Mouse (Mus musculus): Measurements from ENCODE around the gene Iqcf1. TPM values are rescaled to one million over a fixed set of nuclear protein-coding genes. Genes with fewer than 3 reads are reported as not detected.

Iqcf1 gene
- total RNA-seq, 1 experiment: 1.7 TPM

DNA sequence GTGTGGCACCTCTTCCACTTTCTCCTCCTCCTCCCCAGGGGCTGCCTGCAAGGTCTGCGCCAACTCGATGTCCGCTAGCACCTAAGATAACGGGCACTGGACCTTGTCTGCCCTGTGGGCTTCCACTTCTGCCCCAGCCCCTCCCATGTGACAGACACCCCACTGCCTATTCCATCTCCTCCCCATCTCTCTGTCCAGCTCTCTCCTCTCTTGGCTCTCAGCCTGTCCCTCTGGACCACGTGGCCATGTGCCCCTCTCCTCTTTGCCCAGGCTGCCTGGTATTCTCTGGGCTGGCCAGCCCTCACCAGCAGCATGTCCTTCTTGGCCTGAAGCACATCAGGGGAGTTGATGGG lies 26.0 kb upstream of the Iqcf1 start:
- H3K9ac ChIP-seq (ENCODE audit: insufficient read depth, low read depth, low read length, poor library complexity, severe bottlenecking): no peak overlapping the region
- no peaks in the 10 kb centered on the region for H3K9me3 ChIP-seq (ENCODE audit: control insufficient read depth, insufficient read depth, low read depth, low read length)
- no peak for TF ChIP-seq HCFC1 (IDR thresholded peaks at IDR 0.05; ENCODE audit: borderline replicate concordance, insufficient read depth, low read length)
- no peak for TF ChIP-seq ZNF384 (IDR thresholded peaks at IDR 0.05; ENCODE audit: low read depth, low read length)
- no peak for TF ChIP-seq CHD2 (IDR thresholded peaks at IDR 0.05; ENCODE audit: low read depth, low read length)
- no peak for TF ChIP-seq MAFK (IDR thresholded peaks at IDR 0.05; ENCODE audit: insufficient read depth, low read depth, low read length)
- no peak overlapping the region for H3K27ac ChIP-seq (ENCODE audit: insufficient read depth, low read depth, low read length, poor library complexity, severe bottlenecking)
- in situ Hi-C loops (cut with MboI; ENCODE audit: low sequenced_read_pairs in 2 of 2, unreplicated experiment in 2 of 2): no loop called here
- H3K4me3 ChIP-seq (ENCODE audit: insufficient read depth in 1 of 2, low read depth in 1 of 2, low read length in 2 of 2, poor library complexity in 1 of 2, severe bottlenecking in 1 of 2): no peak overlapping the region
- H3K36me3 ChIP-seq (ENCODE audit: control insufficient read depth, insufficient read depth, low read length, poor library complexity, severe bottlenecking): no peaks in the 10 kb centered on the region; the same call in 1 of the 2 replicates
- DNase-seq (ENCODE audit: low read depth, low spot score): no peak
- peaks cover 5 to 30% of the 10 kb centered on the region in 2 experiments; a peak in 2 of 4 replicates for H3K4me1 ChIP-seq (ENCODE audit: control insufficient read depth in 2 of 2, insufficient read depth in 2 of 2, low read length in 2 of 2, poor library complexity in 1 of 2)

GRCm38 (mm10) chr9:106474456-106474855 lies 25.3 kb upstream of the Iqcf1 start:
- no peak for DNase-seq (ENCODE audit: low read depth, low spot score)
- TF ChIP-seq CHD2 (IDR thresholded peaks at IDR 0.05; ENCODE audit: low read depth, low read length): no peak
- TF ChIP-seq HCFC1 (IDR thresholded peaks at IDR 0.05; ENCODE audit: borderline replicate concordance, insufficient read depth, low read length): no peak; the same call in 1 of the 2 replicates
- no peak for TF ChIP-seq ZNF384 (IDR thresholded peaks at IDR 0.05; ENCODE audit: low read depth, low read length)
- no peak for TF ChIP-seq ZC3H11A (IDR thresholded peaks at IDR 0.05; ENCODE audit: borderline replicate concordance, low read depth, low read length)
- peaks cover 5 to 27% of the 10 kb centered on the region in 2 experiments; a peak in 2 of 4 replicates for H3K4me1 ChIP-seq (ENCODE audit: control insufficient read depth in 2 of 2, insufficient read depth in 2 of 2, low read length in 2 of 2, poor library complexity in 1 of 2)
- peak overlapping the region; percentile 31 to 42; a peak in 2 of 4 replicates for H3K4me3 ChIP-seq (ENCODE audit: insufficient read depth in 1 of 2, low read depth in 1 of 2, low read length in 2 of 2, poor library complexity in 1 of 2, severe bottlenecking in 1 of 2)
- in situ Hi-C loops (cut with MboI; ENCODE audit: low sequenced_read_pairs in 2 of 2, unreplicated experiment in 2 of 2): no loop called here
- no peak overlapping the region for H3K27ac ChIP-seq (ENCODE audit: insufficient read depth, low read depth, low read length, poor library complexity, severe bottlenecking)
- no peaks in the 10 kb centered on the region for H3K9me3 ChIP-seq (ENCODE audit: control insufficient read depth, insufficient read depth, low read depth, low read length)
- peaks cover 2% of the 10 kb centered on the region for H3K36me3 ChIP-seq (ENCODE audit: control insufficient read depth, insufficient read depth, low read length, poor library complexity, severe bottlenecking)
- H3K9ac ChIP-seq (ENCODE audit: insufficient read depth, low read depth, low read length, poor library complexity, severe bottlenecking): no peak overlapping the region; the same call in 1 of the 2 replicates

GRCm38 (mm10) chr9:106475046-106475445 lies 24.7 kb upstream of the Iqcf1 start:
- TF ChIP-seq ZC3H11A (IDR thresholded peaks at IDR 0.05; ENCODE audit: borderline replicate concordance, low read depth, low read length) (no peak), ZNF384 (IDR thresholded peaks at IDR 0.05; ENCODE audit: low read depth, low read length) (no peak), HCFC1 (IDR thresholded peaks at IDR 0.05; ENCODE audit: borderline replicate concordance, insufficient read depth, low read length) (no peak), CHD2 (IDR thresholded peaks at IDR 0.05; ENCODE audit: low read depth, low read length) (no peak), MAFK (IDR thresholded peaks at IDR 0.05; ENCODE audit: insufficient read depth, low read depth, low read length) (no peak)
- Histone ChIP-seq H3K27ac (ENCODE audit: insufficient read depth, low read depth, low read length, poor library complexity, severe bottlenecking) (no peak overlapping the region), H3K4me3 (ENCODE audit: insufficient read depth in 1 of 2, low read depth in 1 of 2, low read length in 2 of 2, poor library complexity in 1 of 2, severe bottlenecking in 1 of 2) (peak overlapping the region; percentile 27 to 31; a peak in 3 of 4 replicates), H3K36me3 (ENCODE audit: control insufficient read depth, insufficient read depth, low read length, poor library complexity, severe bottlenecking) (peaks cover 7% of the 10 kb centered on the region), H3K4me1 (ENCODE audit: control insufficient read depth in 2 of 2, insufficient read depth in 2 of 2, low read length in 2 of 2, poor library complexity in 1 of 2) (peaks cover 5 to 24% of the 10 kb centered on the region in 2 experiments; a peak in 2 of 4 replicates), H3K9ac (ENCODE audit: insufficient read depth, low read depth, low read length, poor library complexity, severe bottlenecking) (no peak overlapping the region), H3K9me3 (ENCODE audit: control insufficient read depth, insufficient read depth, low read depth, low read length) (no peaks in the 10 kb centered on the region)
- no peak for DNase-seq (ENCODE audit: low read depth, low spot score)
- in situ Hi-C loops (cut with MboI; ENCODE audit: low sequenced_read_pairs in 2 of 2, unreplicated experiment in 2 of 2): no loop called here

- DNase-seq (ENCODE audit: low read depth, low spot score): no peak
- Histone ChIP-seq H3K4me1 (ENCODE audit: control insufficient read depth in 2 of 2, insufficient read depth in 2 of 2, low read length in 2 of 2, poor library complexity in 1 of 2) (peaks cover 5 to 24% of the 10 kb centered on the region in 2 experiments; a peak in 2 of 4 replicates), H3K4me3 (ENCODE audit: insufficient read depth in 1 of 2, low read depth in 1 of 2, low read length in 2 of 2, poor library complexity in 1 of 2, severe bottlenecking in 1 of 2) (peak within 1 kb of the TSS; percentile 31), H3K36me3 (ENCODE audit: control insufficient read depth, insufficient read depth, low read length, poor library complexity, severe bottlenecking) (peaks cover 12% of the 10 kb centered on the region), H3K9me3 (ENCODE audit: control insufficient read depth, insufficient read depth, low read depth, low read length) (no peaks in the 10 kb centered on the region), H3K27ac (ENCODE audit: insufficient read depth, low read depth, low read length, poor library complexity, severe bottlenecking) (no peak within 1 kb of the TSS), H3K9ac (ENCODE audit: insufficient read depth, low read depth, low read length, poor library complexity, severe bottlenecking) (peak within 1 kb of the TSS; percentile 54; the same call in 1 of the 2 replicates)
- no peak for TF ChIP-seq CHD2 (IDR thresholded peaks at IDR 0.05; ENCODE audit: low read depth, low read length)
- no peak for TF ChIP-seq HCFC1 (IDR thresholded peaks at IDR 0.05; ENCODE audit: borderline replicate concordance, insufficient read depth, low read length)
- TF ChIP-seq ZC3H11A (IDR thresholded peaks at IDR 0.05; ENCODE audit: borderline replicate concordance, low read depth, low read length): no peak
- TF ChIP-seq ZNF384 (IDR thresholded peaks at IDR 0.05; ENCODE audit: low read depth, low read length): no peak
- no peak for TF ChIP-seq MAFK (IDR thresholded peaks at IDR 0.05; ENCODE audit: insufficient read depth, low read depth, low read length)
- in situ Hi-C loops (cut with MboI; ENCODE audit: low sequenced_read_pairs in 2 of 2, unreplicated experiment in 2 of 2): no loop called here
Measured at GRCm38 (mm10) chr9:106475663-106476001, 24.1 kb upstream of the Iqcf1 start, which contains the start of gene Rrp9. Gene Rrp9, plus strand, starts transcription at chr9:106475963.
